23 mouse cellular contexts compared by ENCODE assay signal in the genomic region with DNA sequence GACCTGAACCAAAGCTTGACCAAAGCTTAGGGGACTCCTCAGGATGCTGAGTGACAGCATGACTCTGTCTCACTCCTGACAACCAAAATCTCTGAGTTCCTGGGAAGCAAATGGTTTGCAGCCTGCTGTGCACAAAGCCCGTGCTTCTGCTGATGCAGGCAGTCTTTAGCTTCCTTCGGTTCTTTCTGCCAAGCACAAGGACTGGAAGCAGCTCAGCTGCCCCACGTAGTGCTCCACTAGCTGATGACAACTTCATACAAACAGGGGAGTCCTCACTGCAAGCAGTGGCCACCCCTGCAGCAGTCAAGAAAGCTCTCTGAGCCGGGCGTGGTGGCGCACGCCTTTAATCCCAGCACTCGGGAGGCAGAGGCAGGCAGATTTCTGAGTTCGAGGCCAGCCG. TPM values are rescaled to one million over a fixed set of nuclear protein-coding genes. Genes with fewer than 3 reads are reported as not detected.
DNase-seq lines count a peak whose midpoint lies in the region; ATAC-seq and TF ChIP-seq lines count a peak whose summit lies in the region.
"Had no signal": no experiment of that assay in that cellular context is flagged by ENCODE, and none has a peak within 500 bp of the region (broad histone marks: within the 10 kb centered on the region; RNA-seq: fewer than 3 reads in every experiment).

No protein-coding gene starts in this region.

- no peaks in the 10 kb centered on the region for H3K9me3 ChIP-seq in heart, embryonic 10.5 days
- no peaks in the 10 kb centered on the region for H3K9me3 ChIP-seq in midbrain, postnatal 0 days (ENCODE audit: low read length)
- H3K9me3 ChIP-seq: G1E had no signal

- no peak overlapping the region for H3K4me3 ChIP-seq in heart, embryonic 10.5 days
- no peak overlapping the region for H3K4me3 ChIP-seq in bone marrow macrophage, adult 2 months (ENCODE audit: insufficient read depth, low read length)
- H3K4me3 ChIP-seq in macrophage (ENCODE audit: inconsistent target): no peak overlapping the region
- H3K4me3 ChIP-seq in midbrain, postnatal 0 days (ENCODE audit: low read depth, low read length): no peak overlapping the region

- no peak for TF ChIP-seq CTCF in bone marrow macrophage, adult 2 months (IDR thresholded peaks at IDR 0.05; ENCODE audit: low read depth, low read length)
- no peak for TF ChIP-seq CTCF in midbrain, postnatal 0 days (IDR thresholded peaks at IDR 0.05)

- 76% methylated on average over 10 of the region's 10 CpGs for WGBS in heart, embryonic 10.5 days
- WGBS in macrophage (ENCODE audit: missing documents): 83% methylated on average over 10 of the region's 10 CpGs
- WGBS in midbrain, postnatal 0 days: 86% methylated on average over 10 of the region's 10 CpGs

- peak; percentile 92 for DNase-seq in heart, adult 11 months
- no peak for DNase-seq in heart, embryonic 10.5 days (ENCODE audit: low spot score)
- peak; percentile 13 for DNase-seq in brain, adult 2 months (ENCODE audit: low read depth, low spot score)
- no peak for DNase-seq in left cerebral cortex, adult 11 months (ENCODE audit: low spot score)
- no peak for DNase-seq in midbrain, postnatal 0 days (ENCODE audit: low spot score)
- DNase-seq: adrenal gland, adult 2 months; adrenal gland, adult 8-10 months; adrenal gland, postnatal 10 days; adrenal gland, postnatal 14 days; adrenal gland, postnatal 25 days; adrenal gland, postnatal 36 days; B cell, adult 2 months; cerebellum, adult 11 months; cerebellum, adult 11-12 months; cerebellum, adult 18-20 months; cerebellum, adult 2 months had no signal

- no peak for TF ChIP-seq POLR2A in bone marrow macrophage, adult 2 months (IDR thresholded peaks at IDR 0.05; ENCODE audit: borderline replicate concordance, low read depth, low read length)

- no peak overlapping the region for H3K9ac ChIP-seq in midbrain, postnatal 0 days (replicated peaks; ENCODE audit: low read length, poor library complexity, severe bottlenecking)

- no peaks in the 10 kb centered on the region for H3K36me3 ChIP-seq in heart, embryonic 10.5 days
- H3K36me3 ChIP-seq in macrophage (ENCODE audit: inconsistent target): no peaks in the 10 kb centered on the region
- H3K36me3 ChIP-seq in midbrain, postnatal 0 days (ENCODE audit: insufficient read depth, low read length): no peaks in the 10 kb centered on the region
- H3K36me3 ChIP-seq: G1E had no signal

- H3K4me1 ChIP-seq in heart, embryonic 10.5 days: 0 out of 2 replicates have a peak, but pooled peaks cover 5% of the 10 kb centered on the region
- peaks cover 11% of the 10 kb centered on the region for H3K4me1 ChIP-seq in bone marrow macrophage, adult 2 months (ENCODE audit: control insufficient read depth, insufficient read depth, low read length)
- no peaks in the 10 kb centered on the region for H3K4me1 ChIP-seq in midbrain, postnatal 0 days (ENCODE audit: insufficient read depth, low read length)

- no peak for ATAC-seq in midbrain, postnatal 0 days (ENCODE audit: low FRiP score)
- ATAC-seq in monocyte, adult 5-6 weeks (replicated peaks; ENCODE audit: insufficient number of reproducible peaks, low FRiP score, low TSS enrichment, poor library complexity, severe bottlenecking): no peak
- ATAC-seq: activated CD4-positive, CD25-positive, alpha-beta regulatory T cell, adult 4 months; CD4-positive, CD25-positive, alpha-beta regulatory T cell, adult 4 months; Patski had no signal

- H3K27me3 ChIP-seq in heart, embryonic 10.5 days (ENCODE audit: insufficient read depth, poor library complexity, severe bottlenecking): no peaks in the 10 kb centered on the region
- H3K27me3 ChIP-seq in midbrain, postnatal 0 days (ENCODE audit: insufficient read depth, low read length): no peaks in the 10 kb centered on the region
- H3K27me3 ChIP-seq: Patski had no signal

- H3K4me2 ChIP-seq in midbrain, postnatal 0 days (ENCODE audit: low read depth, low read length, poor library complexity, severe bottlenecking): no peak overlapping the region

- no peaks in the 10 kb centered on the region for H3K79me2 ChIP-seq in macrophage (ENCODE audit: inconsistent target)

- no peak overlapping the region for H3K27ac ChIP-seq in heart, embryonic 10.5 days
- peak overlapping the region; percentile 41 for H3K27ac ChIP-seq in bone marrow macrophage, adult 2 months (ENCODE audit: insufficient read depth, low read depth, low read length)
- H3K27ac ChIP-seq in macrophage: peak overlapping the region; percentile 13; the same call in 1 of the 2 replicates
- no peak overlapping the region for H3K27ac ChIP-seq in midbrain, postnatal 0 days (ENCODE audit: low read depth, low read length)

RNA-seq across cellular contexts. Expression of a gene that starts 11.1 kb away (rescaled TPM):
- polyA plus RNA-seq in heart, embryonic 10.5 days (2016; fragmentation: Nextera tagmentation; extraction: Ambion mirVana): 115 and 173 TPM in 2 replicates
- polyA plus RNA-seq in bone marrow macrophage, adult 2 months (2012; ENCODE audit: insufficient read depth, insufficient read length, missing spikeins): 327 and 347 TPM in 2 replicates
- total RNA-seq in macrophage (2018; cell fraction: chromatin; rRNA removed): 100 to 1,000 TPM in 13 of 26 experiments, 10 to 100 TPM in 13; 30.2 to 195 (median 102) TPM
- total RNA-seq in macrophage (2018; cell fraction: cytosol; rRNA removed): 100 to 1,000 TPM; 274 to 430 (median 371) TPM
- 100 to 1,000 TPM in 25 of 26 experiments, 10 to 100 TPM in 1; 98.0 to 295 (median 201) TPM for total RNA-seq in macrophage (2018; cell fraction: nucleus; rRNA removed)
- polyA plus RNA-seq in macrophage (2018): 253 to 336 TPM (median 297 TPM) in 3 replicates
- total RNA-seq in midbrain, postnatal 0 days (2014; rRNA removed): 6.5 and 9.5 TPM in 2 replicates
- polyA plus RNA-seq in midbrain, postnatal 0 days (2015; fragmentation: Nextera tagmentation; extraction: Ambion mirVana): 16.2 and 19.7 TPM in 2 replicates
- total RNA-seq in monocyte, adult 5-6 weeks (2017): 102 to 129 TPM (median 116 TPM) in 3 replicates

Comparison
In these comparisons a context has a peak if more than half of its experiments do, and no peak if none do; other contexts are left out.
1. DNase-seq: peak in heart, adult 11 months (single experiment) and brain, adult 2 months (single experiment); none in heart, embryonic 10.5 days (single experiment), left cerebral cortex, adult 11 months (single experiment) and midbrain, postnatal 0 days (single experiment).
2. H3K27ac ChIP-seq: peak in bone marrow macrophage, adult 2 months (single experiment) and macrophage (single experiment); none in heart, embryonic 10.5 days (single experiment) and midbrain, postnatal 0 days (single experiment).